Mouse (Mus musculus): ENCODE measurements around the gene Hjurp. TPM values are rescaled to one million over a fixed set of nuclear protein-coding genes. Genes with fewer than 3 reads are reported as not detected.
A peak's percentile ranks its signal among the peaks of the same experiment; 100 is the strongest.

The Hjurp gene
- polyA plus RNA-seq, 1 experiment from 2014 or later, result 168 TPM

DNA sequence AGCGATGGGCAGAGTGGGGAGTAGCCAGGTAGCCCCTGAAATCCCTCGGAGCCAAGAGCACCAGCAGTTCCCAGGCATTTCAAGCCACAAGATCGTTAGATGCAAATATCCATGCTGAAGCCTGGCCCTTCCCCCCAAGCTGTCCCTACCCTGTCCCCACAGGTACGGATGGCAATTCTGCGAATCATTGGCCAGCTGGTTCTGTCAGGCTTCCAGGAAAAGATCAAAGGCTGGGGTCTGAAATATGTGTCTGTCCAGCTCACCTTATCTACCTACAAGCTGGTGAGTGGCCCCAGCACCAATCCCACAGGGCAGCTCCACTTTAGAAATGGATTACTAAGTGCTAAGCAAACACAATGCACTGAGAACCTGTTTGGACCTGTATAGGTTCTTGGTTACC, 40.1 kb downstream of the Hjurp start:
- 74% methylated on average over 5 of the region's 5 CpGs for WGBS
- Histone ChIP-seq H3K9me3 (peaks cover 60% of the 10 kb centered on the region), H3K36me3 (no peaks in the 10 kb centered on the region), H3K4me2 (no peak overlapping the region), H3K4me1 (no peaks in the 10 kb centered on the region), H3K27ac (no peak overlapping the region), H3K4me3 (no peak overlapping the region), H3K9ac (no peak overlapping the region), H3K27me3 (no peaks in the 10 kb centered on the region)
- ATAC-seq (ENCODE audit: insufficient number of reproducible peaks, low FRiP score, low TSS enrichment, low read depth), result no peak

DNA sequence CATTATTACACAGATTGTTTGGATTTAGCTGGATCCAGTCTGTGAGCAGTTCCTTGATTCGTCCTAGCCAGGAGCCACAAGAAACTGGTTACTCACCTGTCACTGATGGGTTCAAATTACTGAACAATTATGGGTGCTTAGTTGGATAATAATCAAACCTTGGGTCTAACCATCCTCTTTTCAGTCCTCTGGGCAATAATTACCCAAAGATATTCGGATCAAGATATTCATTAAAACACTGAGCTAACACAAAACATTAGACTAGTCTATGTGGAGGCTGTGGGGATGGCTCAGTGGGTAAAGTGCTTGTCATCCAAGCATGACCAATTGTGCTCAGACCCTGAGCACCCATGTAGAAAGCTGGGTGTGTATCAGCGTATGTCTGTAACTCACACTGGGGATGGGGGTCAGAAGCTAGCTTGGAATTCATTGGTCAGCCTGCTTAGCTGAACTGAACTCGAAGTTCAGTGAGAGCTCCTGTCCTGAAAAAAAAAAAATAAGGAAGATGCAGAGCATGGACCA, 41.5 kb downstream of the Hjurp start:
- H3K9me3 ChIP-seq, result peaks cover 70% of the 10 kb centered on the region
- WGBS, result 61% methylated on average over 4 of the region's 4 CpGs
- no peaks in the 10 kb centered on the region for H3K36me3 ChIP-seq
- no peak overlapping the region for H3K4me2 ChIP-seq
- no peaks in the 10 kb centered on the region for H3K27me3 ChIP-seq
- H3K27ac ChIP-seq, result no peak overlapping the region
- no peak for ATAC-seq (ENCODE audit: insufficient number of reproducible peaks, low FRiP score, low TSS enrichment, low read depth)
- H3K9ac ChIP-seq, result no peak overlapping the region
- H3K4me1 ChIP-seq, result no peaks in the 10 kb centered on the region
- H3K4me3 ChIP-seq, result no peak overlapping the region

DNA sequence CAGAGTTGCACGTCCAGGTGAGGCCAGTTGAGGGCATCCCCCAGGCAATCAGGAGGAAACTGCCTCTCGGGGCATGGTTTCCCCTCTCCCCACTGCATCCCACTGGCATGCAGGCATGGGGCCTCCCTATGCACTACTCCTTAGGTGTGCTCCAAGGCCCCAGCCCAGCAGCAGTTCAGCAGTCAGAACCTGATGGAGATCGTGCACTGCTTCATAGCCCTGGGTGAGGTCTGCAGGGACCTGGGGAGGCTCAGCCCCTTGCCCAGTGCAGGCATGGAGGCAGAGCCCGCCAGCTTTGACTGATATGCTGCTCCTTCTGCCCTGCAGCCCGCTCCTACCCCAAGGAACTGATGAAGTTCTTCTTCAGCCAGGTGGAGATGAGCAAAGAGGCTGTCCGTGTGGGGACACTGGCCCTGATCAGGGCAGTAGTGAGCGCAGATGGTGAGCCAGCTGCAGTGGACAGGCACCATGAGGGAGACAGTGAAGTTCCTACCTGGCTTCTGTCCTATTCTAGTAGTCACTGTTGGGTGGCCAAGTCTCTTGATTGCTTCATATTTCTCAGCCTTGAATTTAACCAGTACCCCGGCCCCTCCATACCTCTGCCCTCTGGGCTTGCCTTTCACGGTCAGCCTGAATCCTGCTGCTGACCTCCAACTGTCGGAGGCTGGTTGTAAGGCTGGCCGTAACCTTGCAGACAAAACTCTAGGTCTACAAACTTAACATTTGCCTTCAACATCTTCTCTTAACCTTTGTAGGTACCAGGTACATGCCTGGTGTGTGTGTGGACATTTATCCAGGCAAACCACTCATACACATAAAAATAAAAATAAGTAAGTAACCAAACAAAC, 42.2 kb downstream of the Hjurp start:
- no peaks in the 10 kb centered on the region for H3K27me3 ChIP-seq
- H3K36me3 ChIP-seq, result no peaks in the 10 kb centered on the region
- no peak overlapping the region for H3K27ac ChIP-seq
- H3K9me3 ChIP-seq, result peaks cover 64% of the 10 kb centered on the region
- WGBS, result 60% methylated on average over 11 of the region's 11 CpGs
- no peak overlapping the region for H3K4me2 ChIP-seq
- no peak overlapping the region for H3K4me3 ChIP-seq
- ATAC-seq (ENCODE audit: insufficient number of reproducible peaks, low FRiP score, low TSS enrichment, low read depth), result peak; percentile 3; the same call in 1 of the 2 replicates
- no peak overlapping the region for H3K9ac ChIP-seq
- H3K4me1 ChIP-seq, result no peaks in the 10 kb centered on the region

DNA sequence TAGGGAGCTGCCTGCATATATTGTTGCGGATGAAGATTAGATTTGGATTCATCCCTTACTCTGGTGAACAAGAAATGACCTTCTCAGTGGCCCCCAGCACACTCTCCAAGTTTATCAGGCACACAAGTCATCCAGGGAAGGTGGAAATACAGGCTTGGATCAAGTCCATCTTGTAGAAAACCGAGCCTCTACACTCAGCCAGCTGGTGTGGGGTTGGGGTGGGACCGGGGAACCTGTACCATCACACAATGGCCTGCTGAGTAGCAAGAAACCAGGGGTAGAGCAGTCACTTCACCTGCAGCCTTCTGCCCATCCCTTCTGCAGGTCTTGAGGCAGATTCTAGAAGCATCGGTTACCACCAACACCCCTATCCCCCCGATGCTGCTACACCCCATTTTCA, 42.8 kb downstream of the Hjurp start:
- Histone ChIP-seq H3K4me3 (no peak overlapping the region), H3K9ac (no peak overlapping the region), H3K36me3 (no peaks in the 10 kb centered on the region), H3K4me2 (no peak overlapping the region), H3K4me1 (no peaks in the 10 kb centered on the region), H3K9me3 (peaks cover 64% of the 10 kb centered on the region), H3K27me3 (no peaks in the 10 kb centered on the region), H3K27ac (no peak overlapping the region)
- WGBS, result 44% methylated on average over 5 of the region's 5 CpGs
- ATAC-seq (ENCODE audit: insufficient number of reproducible peaks, low FRiP score, low TSS enrichment, low read depth), result no peak

DNA sequence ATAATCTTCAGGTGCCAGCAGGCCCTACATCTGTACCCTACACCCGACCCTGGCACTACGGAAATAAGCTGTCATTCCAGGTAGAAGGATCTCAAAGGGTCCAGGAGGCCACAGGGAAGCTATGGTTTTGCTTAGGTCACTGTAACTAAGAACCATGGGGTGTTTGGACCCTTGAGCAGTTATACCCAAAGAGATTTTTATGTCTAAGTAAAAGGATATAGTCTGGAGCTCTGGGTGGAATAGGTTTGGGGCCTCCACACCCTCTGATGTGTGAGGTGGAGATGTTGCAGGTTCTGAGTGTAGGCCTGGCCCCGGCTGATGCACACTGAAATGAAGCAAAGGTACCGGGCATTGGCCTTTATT, 43.2 kb downstream of the Hjurp start:
- no peak for ATAC-seq (ENCODE audit: insufficient number of reproducible peaks, low FRiP score, low TSS enrichment, low read depth)
- no peak overlapping the region for H3K4me3 ChIP-seq

DNA sequence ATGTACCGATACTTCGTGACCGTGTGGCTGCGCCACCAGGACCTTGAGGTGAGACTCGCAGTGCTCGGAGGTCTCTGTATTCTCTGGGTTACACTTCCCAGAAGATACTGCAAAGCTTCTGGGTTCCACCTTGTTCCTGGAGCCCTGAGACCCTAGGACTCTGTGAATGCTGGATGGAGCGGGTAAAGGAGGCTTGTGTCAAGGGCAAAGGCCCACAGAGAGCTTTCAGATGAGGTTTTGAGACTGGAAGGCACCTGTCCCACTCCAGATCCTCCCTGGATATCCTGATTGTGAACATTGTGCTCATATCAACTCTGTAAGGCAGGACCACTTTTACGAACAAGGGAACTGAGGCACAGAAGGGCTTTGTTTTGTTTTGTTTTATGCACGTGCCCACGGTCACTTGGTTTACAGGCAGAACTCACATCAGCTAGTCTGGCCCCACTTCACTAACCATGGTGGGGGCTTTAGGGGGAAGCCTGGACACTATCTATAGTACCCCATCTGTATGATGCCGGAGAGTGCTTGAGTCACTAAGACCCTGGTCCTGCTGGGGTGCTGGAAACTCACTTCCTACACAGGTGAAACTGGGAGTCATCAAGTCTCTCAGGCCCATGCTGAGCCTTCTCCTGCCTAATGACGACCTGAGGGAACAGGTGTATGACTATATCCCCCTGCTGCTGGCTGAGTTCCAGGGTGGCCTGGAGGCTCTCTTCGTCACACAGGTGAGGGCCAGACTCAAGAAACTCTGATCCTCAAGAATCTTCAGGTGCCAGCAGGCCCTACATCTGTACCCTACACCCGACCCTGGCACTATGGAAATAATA, 43.8 kb downstream of the Hjurp start:
- Histone ChIP-seq H3K9ac (no peak overlapping the region), H3K4me3 (no peak overlapping the region), H3K9me3 (peaks cover 64% of the 10 kb centered on the region), H3K4me2 (no peak overlapping the region), H3K27me3 (no peaks in the 10 kb centered on the region), H3K27ac (no peak overlapping the region), H3K36me3 (no peaks in the 10 kb centered on the region), H3K4me1 (no peaks in the 10 kb centered on the region)
- WGBS, result 66% methylated on average over 14 of the region's 14 CpGs
- no peak for ATAC-seq (ENCODE audit: insufficient number of reproducible peaks, low FRiP score, low TSS enrichment, low read depth)

More for the DNA sequence above, 43.2 kb downstream of the Hjurp start:
- no peaks in the 10 kb centered on the region for H3K4me1 ChIP-seq
- H3K9ac ChIP-seq, result no peak overlapping the region
- H3K9me3 ChIP-seq, result peaks cover 64% of the 10 kb centered on the region
- 61% methylated on average over 4 of the region's 4 CpGs for WGBS
- no peak overlapping the region for H3K4me2 ChIP-seq
- H3K27me3 ChIP-seq, result no peaks in the 10 kb centered on the region
- no peak overlapping the region for H3K27ac ChIP-seq
- no peaks in the 10 kb centered on the region for H3K36me3 ChIP-seq

DNA sequence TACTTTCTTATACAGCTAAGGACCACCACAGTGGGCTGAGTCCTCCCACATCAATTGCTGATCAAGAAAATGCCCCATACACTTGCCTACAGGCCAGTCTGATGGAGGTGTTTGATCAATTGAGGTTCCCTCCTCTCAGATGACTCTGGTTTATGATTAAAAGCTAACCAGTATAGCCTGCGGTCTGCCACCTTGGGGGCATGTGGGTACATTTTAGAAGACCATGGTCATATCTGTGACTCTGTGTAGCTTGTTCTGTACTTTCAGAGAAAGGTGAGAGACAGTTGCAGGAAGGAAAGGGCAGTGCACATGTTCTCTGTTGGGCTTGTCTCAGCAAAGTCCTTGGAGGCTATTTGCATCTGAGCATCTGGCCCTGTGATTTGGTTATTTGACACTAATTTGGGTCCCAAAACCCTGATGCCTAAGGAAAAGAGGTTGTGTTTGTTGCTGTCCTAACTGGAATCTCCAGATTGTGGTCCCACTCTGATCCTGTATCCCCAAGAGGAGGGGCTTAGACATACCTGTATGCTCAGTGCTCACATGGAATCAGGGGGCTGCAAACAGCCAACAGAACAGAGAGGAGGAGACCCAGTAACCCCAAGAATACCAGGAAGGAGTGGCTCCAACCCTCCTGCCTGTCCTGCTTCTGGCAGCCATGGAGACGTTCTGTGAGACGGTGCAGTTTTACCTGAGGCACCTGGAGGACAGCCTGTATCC, 44.6 kb downstream of the Hjurp start:
- peaks cover 64% of the 10 kb centered on the region for H3K9me3 ChIP-seq
- ATAC-seq (ENCODE audit: insufficient number of reproducible peaks, low FRiP score, low TSS enrichment, low read depth), result no peak
- no peak overlapping the region for H3K27ac ChIP-seq
- H3K4me1 ChIP-seq, result no peaks in the 10 kb centered on the region
- no peaks in the 10 kb centered on the region for H3K36me3 ChIP-seq
- H3K9ac ChIP-seq, result no peak overlapping the region
- no peak overlapping the region for H3K4me3 ChIP-seq
- WGBS, result 53% methylated on average over 3 of the region's 3 CpGs
- no peak overlapping the region for H3K4me2 ChIP-seq
- no peaks in the 10 kb centered on the region for H3K27me3 ChIP-seq

DNA sequence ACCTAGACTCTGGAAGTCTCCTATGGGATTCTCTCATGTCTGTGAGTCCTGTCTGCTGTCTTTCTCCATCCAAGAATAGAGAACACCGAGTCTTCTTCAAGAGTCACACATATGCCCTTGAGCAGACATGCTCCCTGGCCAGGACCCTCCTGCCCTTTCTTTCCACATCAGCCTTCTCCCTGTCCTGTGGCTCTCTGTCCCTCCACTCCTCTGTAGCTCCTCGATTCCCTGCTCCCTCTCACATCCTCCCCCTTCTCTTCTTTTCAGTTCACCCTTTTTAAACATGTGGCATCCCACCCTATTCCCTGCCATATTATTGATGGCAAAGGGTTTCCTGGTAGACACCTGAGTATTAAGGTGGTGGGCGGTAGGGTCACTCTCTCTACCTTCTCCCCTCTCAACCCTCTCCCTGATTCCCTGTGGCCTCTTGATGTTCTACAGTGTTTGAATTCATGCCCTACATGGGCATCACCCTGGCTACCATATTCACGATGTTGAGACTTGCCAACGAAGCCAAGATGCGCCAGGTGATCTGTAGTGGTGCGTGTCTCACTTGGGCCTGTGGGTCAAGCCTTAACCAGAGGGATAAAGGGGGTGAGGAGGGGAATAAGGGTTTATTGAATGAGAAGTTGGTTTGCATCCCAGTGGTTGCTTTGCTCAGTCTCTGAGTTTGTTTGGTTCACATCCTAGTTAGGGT, 45.5 kb downstream of the Hjurp start:
- H3K36me3 ChIP-seq, result no peaks in the 10 kb centered on the region
- 68% methylated on average over 7 of the region's 7 CpGs for WGBS
- H3K27ac ChIP-seq, result no peak overlapping the region
- H3K9ac ChIP-seq, result no peak overlapping the region
- no peaks in the 10 kb centered on the region for H3K4me1 ChIP-seq
- H3K9me3 ChIP-seq, result peaks cover 72% of the 10 kb centered on the region
- no peak for ATAC-seq (ENCODE audit: insufficient number of reproducible peaks, low FRiP score, low TSS enrichment, low read depth)
- H3K4me2 ChIP-seq, result no peak overlapping the region
- H3K4me3 ChIP-seq, result no peak overlapping the region
- H3K27me3 ChIP-seq, result no peaks in the 10 kb centered on the region

DNA sequence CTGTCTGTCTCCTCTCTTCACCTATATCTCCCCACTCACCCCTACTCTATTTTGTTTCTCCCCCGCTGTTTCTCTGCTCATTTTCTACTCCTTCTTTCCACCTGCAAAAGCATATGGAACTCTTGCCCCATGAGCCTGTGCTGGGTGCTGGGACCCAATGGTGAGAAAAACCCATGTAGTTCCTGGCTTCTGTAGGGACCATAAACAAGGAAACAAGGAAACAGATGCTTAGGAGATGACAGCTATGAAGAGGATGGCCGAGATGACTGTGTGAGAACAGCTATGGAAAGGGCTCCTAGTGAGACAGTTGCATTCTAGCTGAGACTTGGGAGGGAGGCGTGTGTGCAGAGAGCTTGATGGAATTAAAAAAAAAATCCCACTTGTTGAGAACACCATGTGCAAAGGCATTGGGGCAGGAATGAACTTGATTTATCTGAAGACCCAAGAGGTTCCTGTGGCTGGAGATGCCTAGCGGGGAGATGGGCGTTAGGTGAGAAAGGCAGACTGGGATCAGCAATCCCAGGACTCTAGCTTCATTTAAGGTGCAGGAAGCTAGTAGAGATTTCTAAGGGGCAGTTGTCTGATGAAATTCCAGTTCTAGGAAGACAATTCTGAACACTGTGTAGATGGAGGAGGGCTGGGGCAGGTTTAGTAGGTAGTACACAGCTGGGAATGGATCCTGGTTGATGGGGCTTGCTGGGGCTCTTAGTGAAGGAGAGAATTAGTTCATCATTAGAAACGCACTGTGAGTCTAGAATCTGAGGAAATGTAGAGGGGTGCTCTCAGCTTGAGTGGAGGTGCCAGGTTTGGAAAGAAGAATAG, 46.2 kb downstream of the Hjurp start:
- H3K9ac ChIP-seq, result no peak overlapping the region
- H3K27ac ChIP-seq, result no peak overlapping the region
- H3K27me3 ChIP-seq, result no peaks in the 10 kb centered on the region
- H3K4me1 ChIP-seq, result no peaks in the 10 kb centered on the region
- 74% methylated on average over 6 of the region's 6 CpGs for whole genome bisulfite sequencing
- ATAC-seq (ENCODE audit: insufficient number of reproducible peaks, low FRiP score, low TSS enrichment, low read depth), result no peak
- H3K4me3 ChIP-seq, result no peak overlapping the region
- no peak overlapping the region for H3K4me2 ChIP-seq
- no peaks in the 10 kb centered on the region for H3K36me3 ChIP-seq
- H3K9me3 ChIP-seq, result peaks cover 79% of the 10 kb centered on the region

DNA sequence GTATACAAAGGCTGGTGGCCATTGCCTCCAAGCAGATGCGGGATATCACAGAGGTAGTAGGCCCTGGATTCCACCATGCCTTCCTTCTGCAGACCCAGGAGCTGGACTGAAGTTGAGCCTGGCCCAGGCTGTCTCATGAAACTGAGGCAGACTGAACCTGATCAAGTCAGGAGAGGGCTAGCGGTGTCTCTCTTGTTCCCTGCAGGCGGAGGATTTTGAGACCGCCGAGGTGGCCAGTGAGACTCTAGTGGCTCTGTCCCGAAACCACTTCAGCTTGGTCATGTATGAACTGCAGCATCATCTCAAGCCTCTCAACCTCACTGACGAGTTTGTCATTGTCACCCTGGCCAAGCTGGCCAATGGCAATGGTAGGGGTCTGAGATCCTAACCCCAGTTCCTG, 47.0 kb downstream of the Hjurp start:
- no peak overlapping the region for H3K4me3 ChIP-seq
- no peak overlapping the region for H3K4me2 ChIP-seq
- H3K27me3 ChIP-seq, result no peaks in the 10 kb centered on the region
- no peaks in the 10 kb centered on the region for H3K36me3 ChIP-seq
- ATAC-seq (ENCODE audit: insufficient number of reproducible peaks, low FRiP score, low TSS enrichment, low read depth), result no peak
- H3K9ac ChIP-seq, result no peak overlapping the region
- no peak overlapping the region for H3K27ac ChIP-seq
- peaks cover 79% of the 10 kb centered on the region for H3K9me3 ChIP-seq
- WGBS, result 69% methylated on average over 7 of the region's 7 CpGs
- no peaks in the 10 kb centered on the region for H3K4me1 ChIP-seq

DNA sequence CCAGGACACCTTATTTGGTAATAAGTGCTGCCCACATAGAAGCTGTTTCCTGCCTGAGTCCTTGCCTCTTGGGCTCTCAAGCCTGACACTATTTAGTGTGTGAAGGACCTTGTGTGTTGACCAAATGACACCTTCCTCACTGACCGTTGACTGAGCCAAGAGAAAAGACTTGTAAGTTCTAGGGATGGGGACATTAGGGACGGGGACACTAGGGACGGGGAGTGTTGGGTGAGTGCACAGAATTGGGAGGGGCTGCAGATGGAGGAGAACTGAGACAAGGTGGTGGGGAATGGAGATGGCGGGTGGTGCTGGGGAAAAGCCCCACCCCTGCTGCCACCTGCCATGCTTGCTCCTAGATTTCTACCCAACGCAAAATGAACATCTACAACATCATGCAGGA, 47.4 kb downstream of the Hjurp start:
- peaks cover 76% of the 10 kb centered on the region for H3K9me3 ChIP-seq
- WGBS, result 86% methylated on average over 5 of the region's 5 CpGs
- H3K27me3 ChIP-seq, result no peaks in the 10 kb centered on the region
- no peak overlapping the region for H3K9ac ChIP-seq
- no peaks in the 10 kb centered on the region for H3K4me1 ChIP-seq
- no peaks in the 10 kb centered on the region for H3K36me3 ChIP-seq
- no peak overlapping the region for H3K4me3 ChIP-seq
- ATAC-seq (ENCODE audit: insufficient number of reproducible peaks, low FRiP score, low TSS enrichment, low read depth), result no peak
- no peak overlapping the region for H3K4me2 ChIP-seq
- H3K27ac ChIP-seq, result no peak overlapping the region

All from limb, embryonic 15.5 days (tissue).